Mouse (Mus musculus): ENCODE results near the gene Rps18. TPM values are rescaled to one million over a fixed set of nuclear protein-coding genes. Genes with fewer than 3 reads are reported as not detected.
A peak's percentile ranks its signal among the peaks of the same experiment; 100 is the strongest.

The Rps18 gene
- total and polyA plus RNA-seq, 2 experiments from 2014 or later = 876 to 1,357 TPM

GRCm38 (mm10) chr17:33968489-33968888, 12.7 kb upstream of the Rps18 start:
- Histone ChIP-seq H3K36me3 (ENCODE audit: insufficient read depth) (peaks cover 17% of the 10 kb centered on the region), H3K4me1 (ENCODE audit: insufficient read depth) (no peaks in the 10 kb centered on the region), H3K27ac (ENCODE audit: low read depth, low read length) (no peak overlapping the region), H3K4me2 (ENCODE audit: low read depth) (no peak overlapping the region), H3K9me3 (ENCODE audit: low read length) (no peaks in the 10 kb centered on the region), H3K27me3 (ENCODE audit: insufficient read depth, low read length) (no peaks in the 10 kb centered on the region), H3K9ac (no peak overlapping the region), H3K4me3 (ENCODE audit: low read depth, low read length) (no peak overlapping the region)
- ATAC-seq (peak; percentile 90), DNase-seq (peak; percentile 89)
- 4% methylated on average over 9 of the region's 9 CpGs for WGBS
- peak; percentile 95 for TF ChIP-seq CTCF (IDR thresholded peaks at IDR 0.05; ENCODE audit: low read depth)

GRCm38 (mm10) chr17:33965846-33966550, 10.2 kb upstream of the Rps18 start:
- Histone ChIP-seq H3K27ac (ENCODE audit: low read depth, low read length) (no peak overlapping the region), H3K4me1 (ENCODE audit: insufficient read depth) (no peaks in the 10 kb centered on the region), H3K9me3 (ENCODE audit: low read length) (no peaks in the 10 kb centered on the region), H3K27me3 (ENCODE audit: insufficient read depth, low read length) (no peaks in the 10 kb centered on the region), H3K36me3 (ENCODE audit: insufficient read depth) (peaks cover 40% of the 10 kb centered on the region), H3K4me2 (ENCODE audit: low read depth) (no peak overlapping the region), H3K4me3 (ENCODE audit: low read depth, low read length) (no peak overlapping the region), H3K9ac (no peak overlapping the region)
- ATAC-seq (no peak), DNase-seq (no peak)
- TF ChIP-seq CTCF (IDR thresholded peaks at IDR 0.05; ENCODE audit: low read depth) = no peak
- WGBS = 89% methylated on average over 16 of the region's 16 CpGs

- H3K4me3 ChIP-seq (ENCODE audit: low read depth, low read length) = no peak overlapping the region
- ATAC-seq (no peak), DNase-seq (no peak)
- no peaks in the 10 kb centered on the region for H3K4me1 ChIP-seq (ENCODE audit: insufficient read depth)
- no peaks in the 10 kb centered on the region for H3K27me3 ChIP-seq (ENCODE audit: insufficient read depth, low read length)
- H3K9me3 ChIP-seq (ENCODE audit: low read length) = no peaks in the 10 kb centered on the region
- 91% methylated on average over 17 of the region's 17 CpGs for WGBS
- no peak for TF ChIP-seq CTCF (IDR thresholded peaks at IDR 0.05; ENCODE audit: low read depth)
- no peak overlapping the region for H3K9ac ChIP-seq
- H3K36me3 ChIP-seq (ENCODE audit: insufficient read depth) = peaks cover 47% of the 10 kb centered on the region
- H3K4me2 ChIP-seq (ENCODE audit: low read depth) = no peak overlapping the region
- no peak overlapping the region for H3K27ac ChIP-seq (ENCODE audit: low read depth, low read length)
Measured at GRCm38 (mm10) chr17:33965082-33965845, 9.5 kb upstream of the Rps18 start.

- DNase-seq (no peak), ATAC-seq (no peak)
- no peaks in the 10 kb centered on the region for H3K27me3 ChIP-seq (ENCODE audit: insufficient read depth, low read length)
- no peak overlapping the region for H3K4me3 ChIP-seq (ENCODE audit: low read depth, low read length)
- H3K36me3 ChIP-seq (ENCODE audit: insufficient read depth) = peaks cover 69% of the 10 kb centered on the region
- TF ChIP-seq CTCF (IDR thresholded peaks at IDR 0.05; ENCODE audit: low read depth) = no peak
- 93% methylated on average over 7 of the region's 7 CpGs for WGBS
- no peak overlapping the region for H3K4me2 ChIP-seq (ENCODE audit: low read depth)
- H3K9ac ChIP-seq = no peak overlapping the region
- H3K4me1 ChIP-seq (ENCODE audit: insufficient read depth) = no peaks in the 10 kb centered on the region
- H3K27ac ChIP-seq (ENCODE audit: low read depth, low read length) = no peak overlapping the region
- no peaks in the 10 kb centered on the region for H3K9me3 ChIP-seq (ENCODE audit: low read length)
Measured at GRCm38 (mm10) chr17:33962876-33963275, 7.1 kb upstream of the Rps18 start.

- no peak overlapping the region for H3K9ac ChIP-seq
- H3K4me2 ChIP-seq (ENCODE audit: low read depth) = no peak overlapping the region
- H3K9me3 ChIP-seq (ENCODE audit: low read length) = no peaks in the 10 kb centered on the region
- whole genome bisulfite sequencing = 94% methylated on average over 15 of the region's 15 CpGs
- no peak for ATAC-seq
- DNase-seq = no peak
- no peaks in the 10 kb centered on the region for H3K27me3 ChIP-seq (ENCODE audit: insufficient read depth, low read length)
- no peak for TF ChIP-seq CTCF (IDR thresholded peaks at IDR 0.05; ENCODE audit: low read depth)
- peaks cover 57% of the 10 kb centered on the region for H3K36me3 ChIP-seq (ENCODE audit: insufficient read depth)
- H3K27ac ChIP-seq (ENCODE audit: low read depth, low read length) = no peak overlapping the region
- no peak overlapping the region for H3K4me3 ChIP-seq (ENCODE audit: low read depth, low read length)
- H3K4me1 ChIP-seq (ENCODE audit: insufficient read depth) = no peaks in the 10 kb centered on the region; the same call in 1 of the 2 replicates
Measured at GRCm38 (mm10) chr17:33959948-33960347, 4.1 kb upstream of the Rps18 start.

- Histone ChIP-seq H3K4me3 (ENCODE audit: low read depth, low read length) (no peak overlapping the region), H3K36me3 (ENCODE audit: insufficient read depth) (peaks cover 57% of the 10 kb centered on the region), H3K4me1 (ENCODE audit: insufficient read depth) (peaks cover 8% of the 10 kb centered on the region; the same call in 1 of the 2 replicates), H3K27me3 (ENCODE audit: insufficient read depth, low read length) (no peaks in the 10 kb centered on the region), H3K27ac (ENCODE audit: low read depth, low read length) (no peak overlapping the region), H3K9me3 (ENCODE audit: low read length) (no peaks in the 10 kb centered on the region), H3K9ac (no peak overlapping the region), H3K4me2 (ENCODE audit: low read depth) (no peak overlapping the region)
- no peak for DNase-seq
- no peak for TF ChIP-seq CTCF (IDR thresholded peaks at IDR 0.05; ENCODE audit: low read depth)
- no peak for ATAC-seq
- 96% methylated on average over 13 of the region's 13 CpGs for WGBS
Measured at GRCm38 (mm10) chr17:33959135-33959534, 3.3 kb upstream of the Rps18 start.

- no peak for TF ChIP-seq CTCF (IDR thresholded peaks at IDR 0.05; ENCODE audit: low read depth)
- Histone ChIP-seq H3K4me2 (ENCODE audit: low read depth) (no peak overlapping the region), H3K27ac (ENCODE audit: low read depth, low read length) (no peak overlapping the region), H3K36me3 (ENCODE audit: insufficient read depth) (peaks cover 60% of the 10 kb centered on the region), H3K4me1 (ENCODE audit: insufficient read depth) (peaks cover 8% of the 10 kb centered on the region; the same call in 1 of the 2 replicates), H3K27me3 (ENCODE audit: insufficient read depth, low read length) (no peaks in the 10 kb centered on the region), H3K9me3 (ENCODE audit: low read length) (no peaks in the 10 kb centered on the region), H3K9ac (no peak overlapping the region), H3K4me3 (ENCODE audit: low read depth, low read length) (no peak overlapping the region)
- DNase-seq = no peak
- 95% methylated on average over 11 of the region's 11 CpGs for WGBS
- ATAC-seq = no peak
Measured at GRCm38 (mm10) chr17:33958451-33958850, 2.6 kb upstream of the Rps18 start.
